Mouse (Mus musculus): Measurements from ENCODE around the gene Sparc. TPM values are rescaled to one million over a fixed set of nuclear protein-coding genes. Genes with fewer than 3 reads are reported as not detected.

The Sparc gene
- polyA plus RNA-seq, 1 experiment: 3,134 TPM

DNA sequence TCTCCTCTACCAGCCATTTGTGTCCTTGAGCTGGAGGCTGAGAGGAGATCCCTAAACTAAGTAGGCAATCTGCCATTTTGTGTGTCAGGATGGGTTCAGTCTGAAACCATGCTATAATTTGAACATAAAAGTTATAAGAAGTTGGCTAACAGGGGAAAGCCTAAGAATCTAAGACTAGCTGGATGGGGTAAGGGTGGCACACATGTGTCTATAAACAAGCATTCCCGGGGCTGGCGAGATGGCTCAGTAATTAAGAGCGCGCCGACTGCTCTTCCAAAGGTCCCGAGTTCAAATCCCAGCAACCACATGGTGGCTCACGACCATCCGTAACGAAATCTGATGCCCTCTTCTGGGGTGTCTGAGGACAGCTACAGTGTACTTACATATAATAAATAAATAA lies 39.2 kb upstream of the Sparc start:
- Histone ChIP-seq H3K4me1 (ENCODE audit: control insufficient read depth, insufficient read depth, low read length) (peaks cover 2% of the 10 kb centered on the region; the same call in 1 of the 2 replicates), H3K4me3 (replicated peaks; ENCODE audit: extremely low read depth, low read depth, low read length) (no peak overlapping the region)
- no peak for DNase-seq
- TF ChIP-seq POLR2A (IDR thresholded peaks at IDR 0.05; ENCODE audit: borderline replicate concordance, extremely low read depth, low read depth, low read length) (no peak), CTCF (IDR thresholded peaks at IDR 0.05; ENCODE audit: insufficient read depth, low read length) (no peak)
- 93% methylated on average over 9 of the region's 9 CpGs for WGBS

DNA sequence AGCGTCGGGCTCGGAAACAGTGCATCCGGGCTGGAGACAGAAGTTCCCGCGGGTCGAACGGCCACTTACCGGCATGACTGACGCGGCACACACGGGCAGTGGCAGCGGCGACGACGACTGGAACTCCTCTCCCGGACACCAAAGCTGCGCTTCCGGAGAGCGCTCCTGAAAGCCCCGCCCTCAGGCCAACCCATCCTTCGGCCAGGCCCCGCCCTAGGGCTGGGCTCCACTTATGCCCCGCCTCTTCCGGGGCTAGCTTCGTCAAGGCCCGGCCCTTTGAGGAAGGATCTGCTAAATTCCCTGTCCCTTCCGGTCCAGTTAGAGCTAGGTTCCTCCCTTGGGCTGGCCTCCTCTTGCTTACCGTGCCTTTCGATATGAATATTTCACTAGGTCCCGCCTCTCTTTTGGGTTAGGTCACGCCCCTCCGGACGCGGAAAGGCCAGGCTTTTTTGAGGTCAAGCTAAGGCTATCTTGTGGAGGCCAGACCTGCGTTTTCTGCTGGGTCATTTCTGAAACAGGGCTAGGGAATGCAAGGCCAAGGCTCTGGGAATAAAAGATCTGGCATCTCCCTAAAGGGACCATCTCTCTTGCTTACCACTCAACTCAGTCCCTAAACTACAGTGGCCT lies 38.1 kb upstream of the Sparc start, which contains the start of gene Atox1:
TSS of gene Atox1 (minus strand) at position 221 of the 627 bp plus-strand sequence.
- peak; percentile 93 for DNase-seq
- TF ChIP-seq CTCF (IDR thresholded peaks at IDR 0.05; ENCODE audit: insufficient read depth, low read length) (no peak), POLR2A (IDR thresholded peaks at IDR 0.05; ENCODE audit: borderline replicate concordance, extremely low read depth, low read depth, low read length) (peak; percentile 96)
- WGBS: under 1% methylated on average over 36 of the region's 36 CpGs
- Histone ChIP-seq H3K4me3 (replicated peaks; ENCODE audit: extremely low read depth, low read depth, low read length) (peak within 1 kb of the TSS; percentile 87), H3K4me1 (ENCODE audit: control insufficient read depth, insufficient read depth, low read length) (peaks cover 2% of the 10 kb centered on the region; the same call in 1 of the 2 replicates)

DNA sequence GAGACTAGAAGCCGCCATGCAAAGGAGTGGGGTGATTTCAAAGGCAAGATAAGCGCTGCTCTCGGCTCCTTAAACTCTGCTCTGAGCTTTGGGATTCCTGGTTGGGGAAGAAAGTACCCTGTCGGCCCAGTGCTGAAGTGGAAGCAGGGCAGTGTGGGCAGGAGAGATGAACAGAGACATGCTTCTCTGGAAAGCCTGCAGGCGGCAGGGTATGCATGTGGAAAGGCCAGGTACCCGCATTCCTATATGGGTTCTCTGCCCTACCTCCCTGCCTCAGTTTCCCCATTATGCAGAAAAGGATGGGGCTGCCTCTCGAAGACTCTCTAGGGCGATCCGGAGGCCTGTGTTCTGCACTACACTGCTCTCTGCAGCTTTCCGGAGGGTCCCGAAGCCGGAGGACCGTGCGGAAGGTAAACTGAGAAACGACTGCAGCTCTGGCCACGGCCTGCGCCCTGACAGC lies 37.6 kb upstream of the Sparc start:
- 2% methylated on average over 17 of the region's 17 CpGs for WGBS
- Histone ChIP-seq H3K4me1 (ENCODE audit: control insufficient read depth, insufficient read depth, low read length) (peaks cover 2% of the 10 kb centered on the region; the same call in 1 of the 2 replicates), H3K4me3 (replicated peaks; ENCODE audit: extremely low read depth, low read depth, low read length) (peak overlapping the region; percentile 87)
- DNase-seq: no peak
- TF ChIP-seq POLR2A (IDR thresholded peaks at IDR 0.05; ENCODE audit: borderline replicate concordance, extremely low read depth, low read depth, low read length) (no peak), CTCF (IDR thresholded peaks at IDR 0.05; ENCODE audit: insufficient read depth, low read length) (peak; percentile 29; the same call in 1 of the 2 replicates)

DNA sequence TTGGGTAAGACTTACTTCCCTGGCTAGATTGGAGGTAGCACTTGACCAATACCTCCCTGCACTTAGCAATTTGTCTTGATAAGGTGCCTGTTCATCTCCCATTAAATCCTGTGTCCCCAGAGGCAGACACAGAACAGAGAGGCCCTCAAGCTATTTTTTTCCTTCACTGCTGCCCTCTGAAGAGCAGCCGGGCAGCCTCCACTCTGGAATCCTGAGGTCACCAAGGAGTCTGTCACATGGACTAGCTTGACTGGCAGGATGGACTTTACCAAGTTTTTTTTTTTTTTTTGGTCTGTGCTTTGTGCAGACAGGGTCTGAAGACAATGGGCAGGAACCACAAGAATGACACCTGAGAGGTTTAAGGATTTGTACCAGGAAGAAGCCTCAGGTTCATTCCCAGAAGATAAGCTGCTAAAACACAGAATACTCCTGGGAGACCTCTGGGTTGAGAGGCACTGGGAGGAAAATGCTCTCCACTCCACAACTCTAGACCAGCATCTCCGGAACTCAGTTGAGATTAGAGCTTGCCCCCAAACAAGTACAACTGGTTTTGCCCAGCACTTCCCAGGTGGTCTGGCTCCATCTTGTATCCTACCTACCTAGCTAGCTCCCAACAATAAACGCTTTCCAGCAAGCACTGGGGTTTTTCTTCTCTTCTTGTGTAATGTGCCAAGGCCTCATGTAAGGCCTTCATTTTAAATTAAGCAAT lies 37.0 kb upstream of the Sparc start:
- WGBS: 24% methylated on average over 3 of the region's 3 CpGs
- TF ChIP-seq CTCF (IDR thresholded peaks at IDR 0.05; ENCODE audit: insufficient read depth, low read length): no peak
- no peak for TF ChIP-seq POLR2A (IDR thresholded peaks at IDR 0.05; ENCODE audit: borderline replicate concordance, extremely low read depth, low read depth, low read length)
- DNase-seq: no peak
- Histone ChIP-seq H3K4me1 (ENCODE audit: control insufficient read depth, insufficient read depth, low read length) (peaks cover 2% of the 10 kb centered on the region; the same call in 1 of the 2 replicates), H3K4me3 (replicated peaks; ENCODE audit: extremely low read depth, low read depth, low read length) (peak overlapping the region; percentile 87)

DNA sequence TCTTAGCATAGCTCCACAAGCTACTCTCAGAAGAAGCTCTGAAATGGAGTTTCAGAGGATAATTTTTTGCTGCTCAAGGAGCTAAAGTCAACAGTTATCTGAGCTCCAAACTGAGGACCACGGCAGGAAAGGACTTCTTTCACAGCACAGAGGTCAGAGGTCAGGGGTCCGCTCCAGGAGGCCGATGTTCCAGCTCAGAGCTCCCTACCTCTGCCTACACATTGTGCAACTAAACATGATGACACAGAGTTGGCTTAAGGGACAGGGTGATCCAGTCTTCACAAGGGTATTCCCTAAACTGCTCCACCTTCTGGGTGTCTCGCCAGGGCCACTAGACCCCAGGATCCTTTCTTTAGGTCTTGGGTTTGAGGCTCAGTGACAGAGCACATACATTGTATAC lies 35.5 kb upstream of the Sparc start:
- Histone ChIP-seq H3K4me3 (replicated peaks; ENCODE audit: extremely low read depth, low read depth, low read length) (no peak overlapping the region), H3K4me1 (ENCODE audit: control insufficient read depth, insufficient read depth, low read length) (peaks cover 2% of the 10 kb centered on the region; the same call in 1 of the 2 replicates)
- TF ChIP-seq CTCF (IDR thresholded peaks at IDR 0.05; ENCODE audit: insufficient read depth, low read length) (no peak), POLR2A (IDR thresholded peaks at IDR 0.05; ENCODE audit: borderline replicate concordance, extremely low read depth, low read depth, low read length) (no peak)
- 56% methylated on average over 4 of the region's 4 CpGs for WGBS
- DNase-seq: no peak

DNA sequence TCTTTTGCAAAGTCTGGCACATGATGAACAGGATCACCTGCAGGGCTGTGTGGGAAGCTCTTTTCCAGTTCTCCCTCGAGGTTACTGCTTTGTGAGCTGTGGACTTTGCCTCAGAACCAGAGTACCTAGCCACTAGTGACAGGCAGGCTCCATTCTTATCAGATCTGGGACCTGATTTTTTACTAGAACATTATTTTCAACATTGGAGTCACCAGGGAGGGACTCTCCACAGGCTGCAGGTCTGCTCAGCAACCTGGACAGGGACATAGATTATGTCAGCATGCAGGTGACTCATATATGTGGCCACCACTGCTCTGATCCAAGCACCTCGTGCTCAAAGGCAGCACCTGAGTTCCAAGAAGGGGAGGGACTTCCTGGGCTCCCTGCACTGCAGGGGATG lies 32.2 kb upstream of the Sparc start:
- Histone ChIP-seq H3K4me3 (replicated peaks; ENCODE audit: extremely low read depth, low read depth, low read length) (no peak overlapping the region), H3K4me1 (ENCODE audit: control insufficient read depth, insufficient read depth, low read length) (peaks cover 2% of the 10 kb centered on the region; the same call in 1 of the 2 replicates)
- no peak for TF ChIP-seq POLR2A (IDR thresholded peaks at IDR 0.05; ENCODE audit: borderline replicate concordance, extremely low read depth, low read depth, low read length)
- WGBS: 58% methylated on average over 2 of the region's 2 CpGs
- DNase-seq: no peak

DNA sequence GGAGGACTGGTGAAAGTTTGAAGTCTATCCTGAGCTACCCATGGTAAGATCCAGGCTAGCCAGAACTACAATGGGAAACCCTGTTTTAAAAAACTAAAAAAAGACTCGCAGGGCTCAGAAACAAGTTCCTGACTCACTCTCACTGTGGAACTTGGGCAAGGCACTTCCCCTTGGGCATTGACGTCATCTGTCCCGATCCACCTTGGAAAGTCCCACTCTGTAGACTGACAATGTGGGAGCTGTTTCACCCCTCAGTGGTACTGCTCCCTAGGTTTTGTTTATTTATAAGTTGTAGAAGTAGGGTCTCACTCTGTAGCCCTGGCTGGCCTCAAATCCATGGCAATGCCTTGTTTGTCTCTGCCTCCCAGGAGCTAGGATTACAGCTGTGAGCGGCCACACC lies 30.7 kb upstream of the Sparc start:
- WGBS: 54% methylated on average over 4 of the region's 4 CpGs
- Histone ChIP-seq H3K4me3 (replicated peaks; ENCODE audit: extremely low read depth, low read depth, low read length) (no peak overlapping the region), H3K4me1 (ENCODE audit: control insufficient read depth, insufficient read depth, low read length) (peaks cover 6% of the 10 kb centered on the region; the same call in 1 of the 2 replicates)
- DNase-seq: no peak
- TF ChIP-seq POLR2A (IDR thresholded peaks at IDR 0.05; ENCODE audit: borderline replicate concordance, extremely low read depth, low read depth, low read length) (no peak), CTCF (IDR thresholded peaks at IDR 0.05; ENCODE audit: insufficient read depth, low read length) (no peak)

DNA sequence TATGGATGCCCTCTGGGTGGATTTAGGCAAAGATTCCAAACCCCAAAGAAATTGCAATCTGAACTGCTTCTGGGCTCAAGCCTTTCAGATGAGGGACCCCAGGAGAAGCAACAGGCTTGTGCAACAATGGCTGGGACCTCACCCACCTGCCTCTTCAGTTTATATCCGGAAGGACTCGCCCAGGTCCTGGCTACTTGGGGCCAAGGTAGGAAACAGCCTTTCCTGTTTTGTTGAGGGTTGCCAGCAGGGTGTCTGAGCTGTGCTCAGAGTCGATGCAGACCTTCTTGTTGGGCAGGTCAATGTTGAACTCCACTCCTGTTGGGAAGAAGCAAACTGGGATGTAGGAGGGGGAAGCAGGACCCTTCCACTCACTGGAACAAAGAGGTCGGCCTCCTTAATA lies 27.3 kb upstream of the Sparc start:
- peaks cover 9% of the 10 kb centered on the region; the same call in 1 of the 2 replicates for H3K4me1 ChIP-seq (ENCODE audit: control insufficient read depth, insufficient read depth, low read length)
- WGBS: 55% methylated on average over 4 of the region's 4 CpGs
- H3K4me3 ChIP-seq (replicated peaks; ENCODE audit: extremely low read depth, low read depth, low read length): no peak overlapping the region
- TF ChIP-seq POLR2A (IDR thresholded peaks at IDR 0.05; ENCODE audit: borderline replicate concordance, extremely low read depth, low read depth, low read length): no peak
- no peak for TF ChIP-seq CTCF (IDR thresholded peaks at IDR 0.05; ENCODE audit: insufficient read depth, low read length)
- DNase-seq: no peak

DNA sequence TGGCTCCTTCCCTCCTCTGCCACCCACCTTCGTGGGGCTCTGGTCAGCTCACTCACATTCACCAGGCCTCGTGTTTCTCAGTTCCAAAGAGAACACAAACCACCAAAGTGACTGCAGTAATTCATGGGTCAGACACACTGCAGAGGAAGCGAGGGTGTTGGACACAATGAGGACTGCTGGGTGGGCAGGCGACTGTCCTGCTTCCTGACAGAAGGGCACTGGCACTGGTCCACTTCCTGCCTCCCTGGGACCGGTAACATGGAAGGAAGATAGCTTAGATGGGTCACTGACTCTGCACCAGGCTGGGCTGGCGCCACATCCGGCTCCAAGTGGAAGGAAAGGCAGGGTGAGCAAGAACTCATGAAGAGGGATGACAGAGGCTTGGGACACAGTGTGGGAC lies 26.5 kb upstream of the Sparc start:
- WGBS: 47% methylated on average over 7 of the region's 7 CpGs
- TF ChIP-seq POLR2A (IDR thresholded peaks at IDR 0.05; ENCODE audit: borderline replicate concordance, extremely low read depth, low read depth, low read length) (no peak), CTCF (IDR thresholded peaks at IDR 0.05; ENCODE audit: insufficient read depth, low read length) (no peak)
- peaks cover 11% of the 10 kb centered on the region; the same call in 1 of the 2 replicates for H3K4me1 ChIP-seq (ENCODE audit: control insufficient read depth, insufficient read depth, low read length)
- no peak for DNase-seq
- H3K4me3 ChIP-seq (replicated peaks; ENCODE audit: extremely low read depth, low read depth, low read length): no peak overlapping the region

Measured in lung, adult 2 months (tissue).